Mouse (Mus musculus) hindbrain, embryonic 15.5 days (tissue): ENCODE data around the gene Tmc1. TPM values are rescaled to one million over a fixed set of nuclear protein-coding genes. Genes with fewer than 3 reads are reported as not detected.

ENCODE experiments used
- ATAC-seq: fragments of 200-750 bp; cut with Nextera tagmentation; 2 replicates; pipeline ENCODE4 v1.8.0; 2017; ENCODE audit warnings: low read depth, moderate number of reproducible peaks, moderate TSS enrichment; ENCODE audit not compliant: low FRiP score
- H3K27ac ChIP-seq: fragments of 300-500 bp; sonication (generic); replicated peaks from 2 replicates; pipeline ENCODE4 v1.5.1; 2015; ENCODE audit warnings: mild to moderate bottlenecking, inconsistent platforms
- H3K27me3 ChIP-seq: fragments of 300-500 bp; sonication (generic); 2 replicates; pipeline ENCODE4 v1.6.1; 2015; ENCODE audit warnings: control low read depth, inconsistent platforms
- H3K36me3 ChIP-seq: fragments of 300-500 bp; sonication (generic); 2 replicates; pipeline ENCODE4 v1.6.1; 2015; ENCODE audit warnings: control low read depth, inconsistent platforms
- H3K4me1 ChIP-seq: fragments of 300-500 bp; sonication (generic); replicated peaks from 2 replicates; pipeline ENCODE4 v1.6.1; 2015; ENCODE audit warnings: control low read depth, inconsistent platforms
- H3K4me2 ChIP-seq: fragments of 300-500 bp; sonication (generic); 2 replicates; pipeline ENCODE4 v1.6.1; 2015; ENCODE audit warnings: moderate library complexity, mild to moderate bottlenecking, inconsistent platforms
- H3K4me3 ChIP-seq: fragments of 300-500 bp; sonication (generic); 2 replicates; pipeline ENCODE4 v1.5.1; 2015; ENCODE audit warnings: mild to moderate bottlenecking, inconsistent platforms
- H3K9ac ChIP-seq: fragments of 300-500 bp; sonication (generic); 2 replicates; pipeline ENCODE4 v1.6.1; 2015; ENCODE audit warnings: inconsistent platforms
- H3K9me3 ChIP-seq: fragments of 300-500 bp; sonication (generic); 2 replicates; pipeline ENCODE4 v1.6.1; 2016; ENCODE audit warnings: control low read depth, inconsistent platforms
- WGBS: fragments of 180-500 bp; shearing (Covaris S2); methylation state at CpG from one replicate; pipeline ENCODE4 v1.1.7; 2015; 5-methylcytosine and 5-hydroxymethylcytosine counted together
- polyA plus RNA-seq: library from polyadenylated mRNA; unstranded; fragments of >200 nt; fragmentation: Nextera tagmentation; extraction: Ambion mirVana; gene quantifications from 2 replicates; pipeline ENCODE4 v1.2.1, GENCODE M21; 2015

Gene Tmc1
- polyA plus RNA-seq, 1 experiment from 2014 or later: not detected

DNA sequence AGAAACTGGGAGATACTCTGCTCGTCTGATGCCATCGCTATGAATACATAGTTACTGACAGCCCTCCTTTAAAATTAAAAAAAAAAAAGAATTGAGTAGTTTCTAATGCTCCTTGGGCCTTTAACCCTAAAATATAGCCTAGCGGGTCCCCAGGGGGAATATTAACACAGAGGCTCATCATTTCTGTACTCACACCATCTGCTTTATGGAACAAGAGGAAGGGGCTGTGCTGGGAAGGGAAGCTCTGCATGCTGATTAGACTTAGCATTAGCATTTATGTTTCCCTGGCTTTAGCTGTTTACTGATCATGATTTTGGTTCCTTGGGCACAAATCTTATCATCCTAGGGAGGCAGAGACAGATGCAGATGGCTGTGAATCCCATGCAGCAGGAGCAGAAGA lies 159.0 kb downstream of the Tmc1 start:
- H3K9me3 ChIP-seq: no peaks in the 10 kb centered on the region
- no peaks in the 10 kb centered on the region for H3K27me3 ChIP-seq
- no peak overlapping the region for H3K27ac ChIP-seq
- no peak overlapping the region for H3K9ac ChIP-seq
- no peaks in the 10 kb centered on the region for H3K4me1 ChIP-seq
- no peak overlapping the region for H3K4me2 ChIP-seq
- 61% methylated on average over 3 of the region's 3 CpGs for WGBS
- no peaks in the 10 kb centered on the region for H3K36me3 ChIP-seq
- H3K4me3 ChIP-seq: no peak overlapping the region
- no peak for ATAC-seq

DNA sequence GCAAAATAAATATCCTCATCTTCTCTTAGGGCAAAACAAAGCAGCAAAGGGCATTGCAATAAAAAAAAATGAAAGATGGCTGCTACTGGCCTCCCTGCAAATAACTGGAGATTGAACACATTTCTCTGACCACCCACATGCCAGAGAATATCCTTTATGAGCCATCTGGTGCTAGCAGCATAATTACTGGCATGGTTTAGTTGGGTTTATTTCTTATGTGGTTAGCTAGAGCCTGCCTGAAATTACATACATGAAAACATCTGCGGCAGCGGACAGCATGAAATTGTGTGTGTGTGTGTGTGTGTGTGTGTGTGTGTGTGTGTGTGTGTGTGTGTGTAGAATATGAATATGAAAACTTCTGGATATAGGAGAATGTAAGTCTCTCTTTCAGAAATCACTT lies 161.2 kb downstream of the Tmc1 start:
- Histone ChIP-seq H3K36me3 (no peaks in the 10 kb centered on the region), H3K27me3 (no peaks in the 10 kb centered on the region), H3K27ac (no peak overlapping the region), H3K9ac (no peak overlapping the region), H3K4me1 (no peaks in the 10 kb centered on the region), H3K9me3 (no peaks in the 10 kb centered on the region), H3K4me3 (no peak overlapping the region), H3K4me2 (no peak overlapping the region)
- ATAC-seq: no peak
- 39% methylated on average over 2 of the region's 2 CpGs for WGBS

GRCm38 (mm10) chr19:20787289-20787688 lies 166.7 kb downstream of the Tmc1 start:
- no peak overlapping the region for H3K4me2 ChIP-seq
- ATAC-seq: no peak
- WGBS: 83% methylated on average over 6 of the region's 6 CpGs

GRCm38 (mm10) chr19:20775681-20776080 lies 178.3 kb downstream of the Tmc1 start:
- Histone ChIP-seq H3K27me3 (no peaks in the 10 kb centered on the region), H3K27ac (no peak overlapping the region), H3K36me3 (no peaks in the 10 kb centered on the region), H3K9ac (no peak overlapping the region), H3K4me2 (no peak overlapping the region), H3K4me3 (no peak overlapping the region), H3K4me1 (no peaks in the 10 kb centered on the region), H3K9me3 (no peaks in the 10 kb centered on the region)
- 84% methylated on average over 2 of the region's 2 CpGs for WGBS
- ATAC-seq: no peak

More at GRCm38 (mm10) chr19:20787289-20787688, 166.7 kb downstream of the Tmc1 start:
- no peak overlapping the region for H3K4me3 ChIP-seq
- no peak overlapping the region for H3K9ac ChIP-seq
- H3K4me1 ChIP-seq: no peaks in the 10 kb centered on the region
- H3K27ac ChIP-seq: no peak overlapping the region
- H3K36me3 ChIP-seq: no peaks in the 10 kb centered on the region
- H3K9me3 ChIP-seq: no peaks in the 10 kb centered on the region
- H3K27me3 ChIP-seq: no peaks in the 10 kb centered on the region

- Histone ChIP-seq H3K4me3 (no peak overlapping the region), H3K4me2 (no peak overlapping the region), H3K4me1 (no peaks in the 10 kb centered on the region), H3K27ac (no peak overlapping the region), H3K36me3 (no peaks in the 10 kb centered on the region), H3K27me3 (no peaks in the 10 kb centered on the region), H3K9ac (no peak overlapping the region), H3K9me3 (no peaks in the 10 kb centered on the region)
- ATAC-seq: no peak
- 88% methylated on average over 7 of the region's 7 CpGs for WGBS
Measured at GRCm38 (mm10) chr19:20773941-20774340, 180.1 kb downstream of the Tmc1 start.

GRCm38 (mm10) chr19:20764214-20764613 lies 189.8 kb downstream of the Tmc1 start:
- ATAC-seq: peak; percentile 75; the same call in 1 of the 2 replicates

DNA sequence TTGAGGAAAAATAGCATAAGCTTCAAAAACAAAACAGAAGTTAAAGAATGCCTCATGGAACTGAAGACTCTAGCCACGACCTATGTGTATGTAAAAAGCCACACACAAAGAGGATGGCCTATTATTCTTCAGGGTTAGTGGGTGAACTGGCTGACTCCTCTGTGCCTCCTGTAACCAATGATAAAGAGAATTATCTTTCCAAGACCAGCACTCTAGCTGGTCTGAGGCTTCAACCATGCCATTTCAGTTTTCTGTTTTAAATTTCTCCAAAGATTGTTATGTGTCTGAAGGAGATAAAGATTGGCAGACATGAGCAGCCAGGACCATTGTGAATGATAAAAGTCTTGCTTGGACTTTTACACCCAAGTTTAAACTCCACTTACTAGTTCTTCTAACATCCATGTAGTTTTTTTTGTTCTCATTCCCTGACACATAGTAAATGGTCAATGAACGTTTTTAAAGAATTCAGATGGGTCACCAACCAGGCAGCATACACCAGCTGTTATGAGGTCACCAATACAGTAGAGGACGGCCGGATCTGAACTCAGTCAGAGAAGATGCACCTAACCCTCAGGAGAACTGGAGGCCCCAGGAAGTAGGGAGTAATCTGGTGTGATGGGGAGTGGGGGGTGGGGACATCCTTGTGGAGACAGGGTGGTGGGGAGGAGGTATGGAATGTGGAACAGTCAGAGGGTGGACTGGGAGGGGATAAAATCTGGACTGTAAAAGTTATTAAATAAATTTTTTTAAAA lies 192.2 kb downstream of the Tmc1 start:
- ATAC-seq: no peak
- Histone ChIP-seq H3K4me3 (no peak overlapping the region), H3K4me1 (no peaks in the 10 kb centered on the region), H3K9ac (no peak overlapping the region), H3K4me2 (no peak overlapping the region), H3K36me3 (no peaks in the 10 kb centered on the region), H3K9me3 (no peaks in the 10 kb centered on the region), H3K27me3 (no peaks in the 10 kb centered on the region), H3K27ac (no peak overlapping the region)
- 72% methylated on average over 4 of the region's 4 CpGs for WGBS

More at GRCm38 (mm10) chr19:20764214-20764613, 189.8 kb downstream of the Tmc1 start:
- Histone ChIP-seq H3K4me1 (no peaks in the 10 kb centered on the region), H3K36me3 (no peaks in the 10 kb centered on the region), H3K4me2 (no peak overlapping the region), H3K4me3 (no peak overlapping the region), H3K27ac (no peak overlapping the region), H3K9me3 (no peaks in the 10 kb centered on the region), H3K27me3 (no peaks in the 10 kb centered on the region), H3K9ac (no peak overlapping the region)
- WGBS: 13% methylated on average over 1 of the region's 1 CpGs

GRCm38 (mm10) chr19:20761119-20761518 lies 192.9 kb downstream of the Tmc1 start:
- H3K4me1 ChIP-seq: no peaks in the 10 kb centered on the region
- H3K36me3 ChIP-seq: no peaks in the 10 kb centered on the region
- no peaks in the 10 kb centered on the region for H3K9me3 ChIP-seq
- no peaks in the 10 kb centered on the region for H3K27me3 ChIP-seq
- H3K9ac ChIP-seq: no peak overlapping the region
- no peak overlapping the region for H3K27ac ChIP-seq
- ATAC-seq: no peak
- no peak overlapping the region for H3K4me3 ChIP-seq
- WGBS: 59% methylated on average over 3 of the region's 3 CpGs
- no peak overlapping the region for H3K4me2 ChIP-seq

DNA sequence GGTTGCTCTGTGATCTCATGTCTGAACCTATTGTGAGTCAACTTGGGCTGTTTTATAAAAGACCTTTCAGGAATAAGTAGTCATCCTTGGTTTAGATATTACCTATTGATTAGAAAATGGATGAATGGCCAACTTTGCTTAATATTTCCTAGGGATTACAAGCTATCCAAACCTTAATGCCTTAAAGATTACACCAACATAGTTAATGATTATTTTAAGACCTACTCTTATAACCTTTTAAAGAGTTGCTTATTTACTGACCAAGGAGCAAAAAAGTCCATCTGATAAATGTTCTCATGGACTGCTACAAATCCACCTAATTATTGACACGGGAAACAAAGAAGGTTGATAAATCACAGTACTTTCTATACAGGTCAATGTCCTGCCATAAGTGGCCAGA lies 209.4 kb downstream of the Tmc1 start:
- Histone ChIP-seq H3K4me3 (no peak overlapping the region), H3K9me3 (no peaks in the 10 kb centered on the region), H3K36me3 (no peaks in the 10 kb centered on the region), H3K27me3 (no peaks in the 10 kb centered on the region), H3K9ac (no peak overlapping the region), H3K27ac (no peak overlapping the region), H3K4me2 (no peak overlapping the region), H3K4me1 (no peaks in the 10 kb centered on the region)
- WGBS: 89% methylated on average over 1 of the region's 1 CpGs
- ATAC-seq: no peak

Other genes with a start within 250 kb of the Tmc1 start
- gene Aldh1a7, start 226.6 kb downstream of the Tmc1 start, polyA plus RNA-seq: 1.7 and 2.7 TPM in 2 replicates